Mouse (Mus musculus) embryonic facial prominence, embryonic 15.5 days (tissue): ENCODE results near the gene Prkcg. TPM values are rescaled to one million over a fixed set of nuclear protein-coding genes. Genes with fewer than 3 reads are reported as not detected.

Experiments
- ATAC-seq: fragments of 200-750 bp; cut with Nextera tagmentation; 2 replicates; pipeline ENCODE4 v1.8.0; 2017; ENCODE audit warnings: low read depth, moderate TSS enrichment; ENCODE audit not compliant: insufficient number of reproducible peaks, low FRiP score, low TSS enrichment
- H3K27ac ChIP-seq: fragments of 300-500 bp; sonication (generic); replicated peaks from 2 replicates; pipeline ENCODE4 v1.5.1; 2015; ENCODE audit warnings: mild to moderate bottlenecking, inconsistent platforms
- H3K27me3 ChIP-seq: fragments of 300-500 bp; sonication (generic); 2 replicates; pipeline ENCODE4 v1.6.1; 2015; ENCODE audit warnings: inconsistent platforms
- H3K36me3 ChIP-seq: fragments of 300-500 bp; sonication (generic); 2 replicates; pipeline ENCODE4 v1.6.1; 2015; ENCODE audit warnings: mild to moderate bottlenecking, inconsistent platforms
- H3K4me1 ChIP-seq: fragments of 300-500 bp; sonication (generic); 2 replicates; pipeline ENCODE4 v1.6.1; 2015; ENCODE audit warnings: inconsistent platforms
- H3K4me2 ChIP-seq: fragments of 300-500 bp; sonication (generic); replicated peaks from 2 replicates; pipeline ENCODE4 v1.6.1; 2015; ENCODE audit warnings: mild to moderate bottlenecking, inconsistent platforms
- H3K4me3 ChIP-seq: fragments of 300-500 bp; sonication (generic); replicated peaks from 2 replicates; pipeline ENCODE4 v1.5.1; 2015; ENCODE audit warnings: mild to moderate bottlenecking, inconsistent platforms
- H3K9ac ChIP-seq: fragments of 300-500 bp; sonication (generic); 2 replicates; pipeline ENCODE4 v1.6.1; 2015; ENCODE audit warnings: inconsistent platforms
- H3K9me3 ChIP-seq: fragments of 300-500 bp; sonication (generic); replicated peaks from 2 replicates; pipeline ENCODE4 v1.6.1; 2016; ENCODE audit warnings: inconsistent platforms
- WGBS: fragments of 180-500 bp; shearing (Covaris S2); methylation state at CpG from one replicate; pipeline ENCODE4 v1.1.7; 2015; 5-methylcytosine and 5-hydroxymethylcytosine counted together
- polyA plus RNA-seq: library from polyadenylated mRNA; unstranded; fragments of >200 nt; fragmentation: Nextera tagmentation; extraction: Ambion mirVana; gene quantifications from 2 replicates; pipeline ENCODE4 v1.2.1, GENCODE M21; 2015

Gene Prkcg
- polyA plus RNA-seq, 1 experiment from 2014 or later: 0.28 TPM

- Histone ChIP-seq H3K27me3 (no peaks in the 10 kb centered on the region; the same call in 1 of the 2 replicates), H3K4me2 (no peak overlapping the region), H3K27ac (no peak overlapping the region), H3K36me3 (no peaks in the 10 kb centered on the region), H3K4me1 (peaks cover 21% of the 10 kb centered on the region), H3K9ac (no peak overlapping the region), H3K9me3 (no peaks in the 10 kb centered on the region), H3K4me3 (no peak overlapping the region)
- no peak for ATAC-seq
- 64% methylated on average over 4 of the region's 4 CpGs for WGBS
Measured at GRCm38 (mm10) chr7:3327961-3328360, 39.0 kb downstream of the Prkcg start.

- H3K9me3 ChIP-seq: no peaks in the 10 kb centered on the region
- H3K9ac ChIP-seq: no peak overlapping the region
- 19% methylated on average over 31 of the region's 31 CpGs for WGBS
- no peaks in the 10 kb centered on the region; the same call in 1 of the 2 replicates for H3K27me3 ChIP-seq
- peak overlapping the region; percentile 38 for H3K4me2 ChIP-seq
- H3K4me1 ChIP-seq: peaks cover 30% of the 10 kb centered on the region
- no peak for ATAC-seq
- H3K4me3 ChIP-seq: peak overlapping the region; percentile 13
- no peak overlapping the region for H3K27ac ChIP-seq
- H3K36me3 ChIP-seq: no peaks in the 10 kb centered on the region
Measured at GRCm38 (mm10) chr7:3329776-3330546, 41.0 kb downstream of the Prkcg start.

- peak overlapping the region; percentile 62 for H3K4me3 ChIP-seq
- H3K4me1 ChIP-seq: peaks cover 30% of the 10 kb centered on the region
- no peak for ATAC-seq
- H3K4me2 ChIP-seq: peak overlapping the region; percentile 59
- no peaks in the 10 kb centered on the region; the same call in 1 of the 2 replicates for H3K27me3 ChIP-seq
- H3K27ac ChIP-seq: peak overlapping the region; percentile 90
- H3K9ac ChIP-seq: no peak overlapping the region
- H3K36me3 ChIP-seq: no peaks in the 10 kb centered on the region
- WGBS: 51% methylated on average over 6 of the region's 6 CpGs
- H3K9me3 ChIP-seq: no peaks in the 10 kb centered on the region
Measured at GRCm38 (mm10) chr7:3331171-3331570, 42.2 kb downstream of the Prkcg start.

DNA sequence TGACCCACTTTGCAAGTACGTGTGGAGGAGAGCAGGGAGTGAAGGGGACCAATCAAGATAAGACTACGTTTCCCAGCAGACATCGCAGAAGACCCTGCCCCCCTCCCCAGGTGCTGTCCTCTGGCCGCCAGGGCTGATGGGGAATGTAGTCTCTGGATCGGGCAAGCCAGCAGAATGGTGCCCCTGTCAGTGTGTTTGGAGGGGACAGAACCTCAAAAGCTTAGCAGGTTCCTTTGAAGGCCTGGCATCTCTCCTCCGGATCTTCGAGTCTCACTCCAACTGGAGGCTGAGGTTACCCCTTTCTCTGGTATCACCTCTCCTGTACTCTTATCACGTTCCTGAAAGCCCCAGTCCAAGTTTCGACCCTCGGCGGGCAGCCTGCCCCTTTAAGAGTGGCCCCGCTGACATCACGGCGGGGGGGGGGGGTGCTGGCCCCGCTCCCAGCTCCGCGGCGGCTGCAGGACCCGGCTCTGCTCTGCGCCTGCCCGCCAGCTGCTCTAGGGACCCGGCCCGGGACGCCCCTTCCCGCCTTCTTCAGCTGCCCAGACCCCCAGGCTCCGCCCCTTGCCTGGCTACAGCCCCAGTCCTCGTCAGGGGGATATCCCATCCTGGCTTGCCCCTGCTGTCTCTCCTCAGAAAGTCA is 42.7 kb downstream of the Prkcg start:
- Histone ChIP-seq H3K27ac (peak overlapping the region; percentile 90), H3K9ac (0 out of 2 replicates have a peak overlapping the region, but pooled peaks have one; percentile 12), H3K4me3 (peak overlapping the region; percentile 62), H3K4me1 (peaks cover 30% of the 10 kb centered on the region), H3K36me3 (no peaks in the 10 kb centered on the region), H3K4me2 (peak overlapping the region; percentile 59), H3K9me3 (no peaks in the 10 kb centered on the region), H3K27me3 (no peaks in the 10 kb centered on the region; the same call in 1 of the 2 replicates)
- peak; percentile 91 for ATAC-seq
- under 1% methylated on average over 26 of the region's 27 CpGs for WGBS

GRCm38 (mm10) chr7:3332224-3332615 is 43.2 kb downstream of the Prkcg start:
- Histone ChIP-seq H3K9ac (no peak overlapping the region), H3K36me3 (no peaks in the 10 kb centered on the region), H3K4me1 (peaks cover 30% of the 10 kb centered on the region), H3K9me3 (no peaks in the 10 kb centered on the region), H3K27ac (peak overlapping the region; percentile 90), H3K4me3 (peak overlapping the region; percentile 62), H3K4me2 (peak overlapping the region; percentile 59), H3K27me3 (no peaks in the 10 kb centered on the region; the same call in 1 of the 2 replicates)
- ATAC-seq: no peak
- 0% methylated on average over 4 of the region's 4 CpGs for WGBS

DNA sequence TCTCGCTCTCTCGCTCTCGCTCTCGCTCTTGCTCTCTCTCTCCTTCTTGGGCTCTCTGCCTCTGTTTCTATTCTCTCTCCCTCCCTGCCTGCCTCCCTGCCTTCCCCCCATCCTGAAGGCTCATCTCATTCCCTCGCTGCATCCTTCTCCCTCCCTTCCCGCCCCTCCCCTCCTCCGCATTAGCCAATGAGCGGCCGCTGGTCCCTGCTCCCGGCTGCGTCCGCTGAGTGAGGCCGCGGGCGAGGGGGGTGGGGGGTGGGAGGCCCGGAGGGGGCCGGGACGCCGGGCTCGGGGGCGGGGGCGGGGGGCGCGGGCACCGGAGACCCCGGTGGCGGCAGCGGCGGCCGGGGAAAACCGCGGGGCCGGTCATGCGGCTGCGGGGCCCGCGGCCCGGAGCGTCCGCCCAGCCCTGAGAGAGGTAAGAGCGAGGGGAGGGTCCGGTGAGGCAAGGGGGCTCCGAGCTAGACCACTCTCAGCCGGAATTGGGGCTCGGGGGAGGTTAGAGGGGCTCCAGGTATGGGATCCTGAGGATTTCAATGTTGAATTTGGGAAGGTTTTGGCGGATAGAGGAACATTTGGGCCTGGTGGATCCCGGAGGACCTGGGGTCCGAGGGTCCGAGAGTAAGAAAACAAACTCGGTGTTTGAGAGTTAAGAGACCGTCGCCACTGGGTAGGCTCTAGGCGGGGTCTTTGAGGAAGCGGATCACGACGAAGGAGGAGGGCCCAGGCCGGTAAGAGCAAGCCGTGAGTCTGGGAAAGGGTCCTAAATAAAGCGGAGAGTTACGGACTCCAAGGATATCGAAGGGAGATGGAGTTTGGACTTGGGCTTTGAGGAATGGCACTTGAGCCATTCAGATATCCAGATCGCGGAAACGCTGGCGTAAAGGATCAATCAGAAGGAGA is 43.9 kb downstream of the Prkcg start, which contains the start of gene Cacng7:
TSS of gene Cacng7 (plus strand) at position 337 of the 903 bp plus-strand sequence.
- Histone ChIP-seq H3K9me3 (no peaks in the 10 kb centered on the region), H3K9ac (peak within 1 kb of the TSS; percentile 44), H3K4me3 (peak within 1 kb of the TSS; percentile 62), H3K4me1 (peaks cover 30% of the 10 kb centered on the region), H3K4me2 (peak within 1 kb of the TSS; percentile 59), H3K36me3 (no peaks in the 10 kb centered on the region), H3K27ac (peak within 1 kb of the TSS; percentile 90), H3K27me3 (no peaks in the 10 kb centered on the region; the same call in 1 of the 2 replicates)
- ATAC-seq: peak; percentile 63
- WGBS: under 1% methylated on average over 65 of the region's 65 CpGs

- WGBS: 13% methylated on average over 5 of the region's 5 CpGs
- peak overlapping the region; percentile 90 for H3K27ac ChIP-seq
Measured at GRCm38 (mm10) chr7:3333542-3333941, 44.6 kb downstream of the Prkcg start.

GRCm38 (mm10) chr7:3336412-3336811 is 47.4 kb downstream of the Prkcg start:
- Histone ChIP-seq H3K36me3 (peaks cover 12% of the 10 kb centered on the region), H3K27ac (no peak overlapping the region), H3K4me2 (no peak overlapping the region), H3K9me3 (no peaks in the 10 kb centered on the region), H3K4me1 (peaks cover 18% of the 10 kb centered on the region), H3K9ac (no peak overlapping the region), H3K27me3 (no peaks in the 10 kb centered on the region; the same call in 1 of the 2 replicates), H3K4me3 (no peak overlapping the region)
- no peak for ATAC-seq
- 61% methylated on average over 17 of the region's 17 CpGs for WGBS

More at GRCm38 (mm10) chr7:3333542-3333941, 44.6 kb downstream of the Prkcg start:
- Histone ChIP-seq H3K36me3 (no peaks in the 10 kb centered on the region), H3K27me3 (no peaks in the 10 kb centered on the region; the same call in 1 of the 2 replicates), H3K9me3 (no peaks in the 10 kb centered on the region), H3K4me1 (peaks cover 30% of the 10 kb centered on the region), H3K4me2 (peak overlapping the region; percentile 59), H3K9ac (peak overlapping the region; percentile 44; the same call in 1 of the 2 replicates), H3K4me3 (peak overlapping the region; percentile 62)
- no peak for ATAC-seq

- H3K36me3 ChIP-seq: peaks cover 23% of the 10 kb centered on the region
- no peaks in the 10 kb centered on the region for H3K9me3 ChIP-seq
- ATAC-seq: no peak
- no peak overlapping the region for H3K4me3 ChIP-seq
- H3K27ac ChIP-seq: no peak overlapping the region
- no peaks in the 10 kb centered on the region; the same call in 1 of the 2 replicates for H3K27me3 ChIP-seq
- peaks cover 6% of the 10 kb centered on the region for H3K4me1 ChIP-seq
- WGBS: 83% methylated on average over 11 of the region's 11 CpGs
- H3K9ac ChIP-seq: no peak overlapping the region
- H3K4me2 ChIP-seq: no peak overlapping the region
Measured at GRCm38 (mm10) chr7:3338286-3338935, 49.4 kb downstream of the Prkcg start.

DNA sequence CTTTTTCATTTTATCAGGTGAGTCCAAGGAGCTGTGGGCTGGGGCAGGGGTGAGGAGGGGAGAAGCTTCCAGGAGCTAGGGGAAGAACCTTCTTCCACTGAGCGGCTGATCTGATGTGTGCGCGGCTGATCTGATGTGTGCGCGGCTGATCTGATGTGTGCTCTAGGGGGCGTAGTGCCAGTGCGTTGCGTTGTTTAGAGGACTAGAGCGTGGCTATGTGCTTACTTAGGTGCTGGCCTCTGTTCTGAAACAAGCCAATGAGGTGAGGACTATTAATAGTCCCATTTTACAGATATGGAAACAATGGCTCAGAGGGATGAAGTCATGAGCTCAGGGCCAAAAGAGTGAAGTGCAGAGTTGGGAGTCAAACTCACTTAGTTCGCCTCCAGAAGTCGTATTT is 50.0 kb downstream of the Prkcg start:
- Histone ChIP-seq H3K4me1 (0 out of 2 replicates have a peak, but pooled peaks cover under 1% of the 10 kb centered on the region), H3K4me2 (no peak overlapping the region), H3K9ac (no peak overlapping the region), H3K27ac (no peak overlapping the region), H3K9me3 (no peaks in the 10 kb centered on the region), H3K27me3 (no peaks in the 10 kb centered on the region), H3K4me3 (no peak overlapping the region), H3K36me3 (peaks cover 26% of the 10 kb centered on the region)
- no peak for ATAC-seq
- 89% methylated on average over 11 of the region's 11 CpGs for WGBS
